Mouse (Mus musculus) liver, adult 2 months (tissue): ENCODE data around the gene Slc22a5. TPM values are rescaled to one million over a fixed set of nuclear protein-coding genes. Genes with fewer than 3 reads are reported as not detected.

Experiments used
- DNase-seq: peaks from one replicate; pipeline ENCODE4 v3.0.0-alpha.2; 2011; ENCODE audit warnings: low read depth, low spot score; ENCODE audit errors: extremely low read depth
- H3K27ac ChIP-seq: fragments of 200-500 bp; replicated peaks from 2 replicates; pipeline ENCODE4 v1.5.1; 2012; ENCODE audit warnings: low read depth, mild to moderate bottlenecking, control low read depth, inconsistent platforms, low read length; ENCODE audit not compliant: insufficient read depth
- H3K27me3 ChIP-seq: fragments of 200-500 bp; 2 replicates; pipeline ENCODE4 v1.6.1; 2012; ENCODE audit warnings: mild to moderate bottlenecking, moderate library complexity, low read length, inconsistent platforms; ENCODE audit not compliant: control insufficient read depth, insufficient read depth
- H3K36me3 ChIP-seq: fragments of 200-500 bp; 2 replicates; pipeline ENCODE4 v1.6.1; 2012; ENCODE audit warnings: low read length, inconsistent platforms; ENCODE audit not compliant: control insufficient read depth, insufficient read depth
- H3K4me1 ChIP-seq: fragments of 200-500 bp; 2 replicates; pipeline ENCODE4 v1.6.1; 2011; ENCODE audit warnings: low read length; ENCODE audit not compliant: control insufficient read depth, insufficient read depth
- H3K4me3 ChIP-seq: fragments of 200-500 bp; 2 replicates; pipeline ENCODE4 v1.5.1; 2011; ENCODE audit warnings: low read depth, mild to moderate bottlenecking, control low read depth, low read length, moderate library complexity; ENCODE audit not compliant: insufficient read depth
- H3K79me2 ChIP-seq: fragments of 200-500 bp; 2 replicates; pipeline ENCODE4 v1.6.1; 2012; ENCODE audit warnings: inconsistent platforms, mild to moderate bottlenecking, low read length, moderate library complexity; ENCODE audit not compliant: control insufficient read depth, insufficient read depth
- H3K9ac ChIP-seq: fragments of 200-500 bp; 2 replicates; pipeline ENCODE4 v1.6.1; 2012; ENCODE audit warnings: low read depth, mild to moderate bottlenecking, control low read depth, inconsistent platforms, low read length
- CTCF ChIP-seq: fragments of 200-500 bp; IDR thresholded peaks from 2 replicates; pipeline ENCODE4 v1.5.1; 2011; ENCODE audit warnings: low read depth, low read length, control low read depth
- POLR2A ChIP-seq: fragments of 200-500 bp; IDR thresholded peaks from 2 replicates; pipeline ENCODE4 v1.6.1; 2011; ENCODE audit warnings: low read length, control low read depth; ENCODE audit not compliant: insufficient read depth; ENCODE audit errors: extremely low read depth
- WGBS: fragments of 180-500 bp; shearing (Covaris S2); methylation state at CpG from one replicate; pipeline ENCODE4 v1.1.7; 2018; 5-methylcytosine and 5-hydroxymethylcytosine counted together
- polyA plus RNA-seq: library from polyadenylated mRNA; depleted of rRNA; stranded (reverse); fragments of >200 nt; gene quantifications from 2 replicates; pipeline ENCODE4 v1.2.3, GENCODE M21; 2012
- total RNA-seq: library from RNA; depleted of rRNA; stranded (reverse); fragments of >200 nt; gene quantifications from 2 replicates; pipeline ENCODE4 v1.2.3, GENCODE M21; 2014

Slc22a5 gene
- total and polyA plus RNA-seq, 2 experiments = 14.7 to 20.8 TPM

GRCm38 (mm10) chr11:53900991-53901390, 9.5 kb upstream of the Slc22a5 start:
- H3K27me3 ChIP-seq = no peaks in the 10 kb centered on the region
- no peak overlapping the region for H3K9ac ChIP-seq
- no peaks in the 10 kb centered on the region for H3K36me3 ChIP-seq
- WGBS = 28% methylated on average over 1 of the region's 1 CpGs
- TF ChIP-seq CTCF = no peak
- TF ChIP-seq POLR2A = no peak
- H3K79me2 ChIP-seq = no peaks in the 10 kb centered on the region
- no peak overlapping the region for H3K27ac ChIP-seq
- DNase-seq = no peak
- H3K4me1 ChIP-seq = peaks cover 5% of the 10 kb centered on the region; the same call in 1 of the 2 replicates
- no peak overlapping the region for H3K4me3 ChIP-seq

- H3K79me2 ChIP-seq = no peaks in the 10 kb centered on the region
- H3K4me1 ChIP-seq = peaks cover 5% of the 10 kb centered on the region; the same call in 1 of the 2 replicates
- no peak for DNase-seq
- WGBS = 96% methylated on average over 6 of the region's 6 CpGs
- TF ChIP-seq CTCF (no peak), POLR2A (no peak)
- H3K27me3 ChIP-seq = no peaks in the 10 kb centered on the region
- H3K27ac ChIP-seq = no peak overlapping the region
- no peak overlapping the region for H3K9ac ChIP-seq
- H3K36me3 ChIP-seq = no peaks in the 10 kb centered on the region
- H3K4me3 ChIP-seq = no peak overlapping the region
Measured at GRCm38 (mm10) chr11:53899981-53900380, 8.5 kb upstream of the Slc22a5 start.

- no peak for DNase-seq
- no peak for TF ChIP-seq CTCF
- no peak for TF ChIP-seq POLR2A
- H3K36me3 ChIP-seq = no peaks in the 10 kb centered on the region
- no peaks in the 10 kb centered on the region for H3K27me3 ChIP-seq
- H3K9ac ChIP-seq = no peak overlapping the region
- H3K4me3 ChIP-seq = no peak overlapping the region
- H3K27ac ChIP-seq = no peak overlapping the region
- no peaks in the 10 kb centered on the region for H3K79me2 ChIP-seq
- WGBS = 52% methylated on average over 3 of the region's 3 CpGs
- peaks cover 2% of the 10 kb centered on the region; the same call in 1 of the 2 replicates for H3K4me1 ChIP-seq
Measured at GRCm38 (mm10) chr11:53899004-53899403, 7.5 kb upstream of the Slc22a5 start.

GRCm38 (mm10) chr11:53896935-53897334, 5.5 kb upstream of the Slc22a5 start:
- 92% methylated on average over 6 of the region's 6 CpGs for WGBS
- no peak for DNase-seq
- no peak overlapping the region for H3K4me3 ChIP-seq
- H3K27me3 ChIP-seq = no peaks in the 10 kb centered on the region
- no peak overlapping the region for H3K9ac ChIP-seq
- TF ChIP-seq CTCF (no peak), POLR2A (no peak)
- H3K4me1 ChIP-seq = peaks cover 4% of the 10 kb centered on the region; the same call in 1 of the 2 replicates
- H3K79me2 ChIP-seq = no peaks in the 10 kb centered on the region
- no peaks in the 10 kb centered on the region for H3K36me3 ChIP-seq
- H3K27ac ChIP-seq = no peak overlapping the region

GRCm38 (mm10) chr11:53893451-53893850, 2.0 kb upstream of the Slc22a5 start:
- H3K79me2 ChIP-seq = 0 out of 2 replicates have a peak, but pooled peaks cover under 1% of the 10 kb centered on the region
- no peak overlapping the region for H3K4me3 ChIP-seq
- H3K27ac ChIP-seq = no peak overlapping the region
- DNase-seq = no peak
- H3K36me3 ChIP-seq = no peaks in the 10 kb centered on the region
- peaks cover 12% of the 10 kb centered on the region for H3K4me1 ChIP-seq
- WGBS = 80% methylated on average over 2 of the region's 2 CpGs
- H3K27me3 ChIP-seq = no peaks in the 10 kb centered on the region
- H3K9ac ChIP-seq = no peak overlapping the region
- TF ChIP-seq POLR2A (no peak), CTCF (no peak)

GRCm38 (mm10) chr11:53892716-53893416, 1.4 kb upstream of the Slc22a5 start:
- Histone ChIP-seq H3K79me2 (peaks cover 6% of the 10 kb centered on the region), H3K4me3 (no peak overlapping the region), H3K36me3 (no peaks in the 10 kb centered on the region; the same call in 1 of the 2 replicates), H3K27me3 (no peaks in the 10 kb centered on the region), H3K4me1 (peaks cover 17% of the 10 kb centered on the region), H3K9ac (no peak overlapping the region), H3K27ac (no peak overlapping the region)
- no peak for DNase-seq
- 67% methylated on average over 9 of the region's 9 CpGs for WGBS
- TF ChIP-seq CTCF (no peak), POLR2A (no peak)
